Mouse (Mus musculus): ENCODE results near the gene Pkn3.

DNA sequence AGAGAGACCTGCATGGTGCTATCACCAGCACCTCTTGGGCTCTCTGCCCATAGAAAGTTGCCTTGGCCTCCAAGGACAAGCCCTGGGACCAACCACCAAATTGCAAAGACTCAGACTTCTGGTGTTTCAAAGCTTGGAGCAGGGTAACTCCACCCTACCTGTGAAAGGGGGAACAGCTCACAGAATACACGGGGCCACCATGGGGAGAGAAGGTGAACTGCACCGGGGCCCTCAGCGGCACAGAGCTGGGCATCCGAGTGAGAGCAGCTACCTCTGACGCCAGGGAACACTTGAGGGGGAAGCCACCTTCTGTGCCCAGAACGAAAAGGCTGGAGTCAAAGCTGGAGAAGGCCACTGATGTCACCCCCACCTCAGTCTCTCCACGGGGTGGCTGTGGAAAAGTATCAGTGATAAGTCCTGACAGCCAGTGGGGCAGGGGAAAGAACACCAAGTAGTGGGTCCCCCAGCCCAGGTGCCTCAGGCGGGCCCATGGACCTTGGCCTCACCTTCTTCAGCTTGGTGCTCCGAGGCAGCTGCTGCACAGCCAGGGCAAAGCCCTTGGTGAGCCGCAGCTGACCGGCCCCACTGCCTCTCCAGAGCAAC lies 45.1 kb upstream of the Pkn3 start:
- no peak for TF ChIP-seq GATA1 (IDR thresholded peaks at IDR 0.05; ENCODE audit: low read length)
- no peak for TF ChIP-seq TAL1 (IDR thresholded peaks at IDR 0.05; ENCODE audit: low read length)
